Mouse (Mus musculus) gonadal fat pad, adult 2 months (tissue): ENCODE data around the gene Gm10142. TPM values are rescaled to one million over a fixed set of nuclear protein-coding genes. Genes with fewer than 3 reads are reported as not detected.
"Not testable (repeated sequence)": the region's sequence is repeated elsewhere in the genome, so short reads cannot be mapped to it uniquely, and the experiment has no call there.

ENCODE experiments used
- DNase-seq: peaks from one replicate; pipeline ENCODE4 v3.0.0-alpha.2; 2012; ENCODE audit warnings: low read depth
- polyA plus RNA-seq: library from polyadenylated mRNA; depleted of rRNA; stranded (reverse); fragments of >200 nt; gene quantifications from 2 replicates; pipeline ENCODE4 v1.2.3, GENCODE M21; 2012; rRNA removed

The Gm10142 gene
- not detected in 2 replicates for polyA plus RNA-seq

- no peak for DNase-seq
Observed at GRCm38 (mm10) chr10:77715507-77715906, at the start of gene Gm10142. Gene Gm10142, plus strand, starts transcription at chr10:77715807.

GRCm38 (mm10) chr10:77666342-77666741 is 49.3 kb upstream of the Gm10142 start:
- DNase-seq = peak; percentile 65

- DNase-seq = no peak
Observed at GRCm38 (mm10) chr10:77667402-77667801, 48.2 kb upstream of the Gm10142 start.

GRCm38 (mm10) chr10:77670710-77671109 is 44.9 kb upstream of the Gm10142 start:
- no peak for DNase-seq

GRCm38 (mm10) chr10:77671519-77671918 is 44.1 kb upstream of the Gm10142 start:
- no peak for DNase-seq

- DNase-seq = no peak
Observed at GRCm38 (mm10) chr10:77673765-77674164, 41.8 kb upstream of the Gm10142 start.

- no peak for DNase-seq
Observed at GRCm38 (mm10) chr10:77677562-77677961, 38.0 kb upstream of the Gm10142 start.

GRCm38 (mm10) chr10:77682994-77683393 is 32.6 kb upstream of the Gm10142 start:
- DNase-seq = no peak

- DNase-seq = no peak
Observed at GRCm38 (mm10) chr10:77684181-77684580, 31.4 kb upstream of the Gm10142 start.

GRCm38 (mm10) chr10:77685895-77686664 is 29.5 kb upstream of the Gm10142 start, which contains the start of gene Tspear:
Gene Tspear, plus strand, starts transcription at chr10:77686569.
- DNase-seq = peak; percentile 45

- peak; percentile 49 for DNase-seq
Observed at GRCm38 (mm10) chr10:77687021-77687420, 28.6 kb upstream of the Gm10142 start.

GRCm38 (mm10) chr10:77690356-77690807 is 25.2 kb upstream of the Gm10142 start, which contains the start of gene Gm19402:
Gene Gm19402, minus strand, starts transcription at chr10:77690757.
- not testable (repeated sequence) for DNase-seq

- no peak for DNase-seq
Observed at GRCm38 (mm10) chr10:77697133-77697532, 18.5 kb upstream of the Gm10142 start, which contains the start of gene Gm9508. Gene Gm9508, minus strand, starts transcription at chr10:77697233.

GRCm38 (mm10) chr10:77706326-77706725 is 9.3 kb upstream of the Gm10142 start, which contains the start of gene Gm10272:
Gene Gm10272, plus strand, starts transcription at chr10:77706626.
- DNase-seq = no peak

GRCm38 (mm10) chr10:77709831-77710230 is 5.8 kb upstream of the Gm10142 start:
- no peak for DNase-seq

GRCm38 (mm10) chr10:77711157-77711556 is 4.5 kb upstream of the Gm10142 start, which contains the start of gene Gm10024:
Gene Gm10024, plus strand, starts transcription at chr10:77711457.
- DNase-seq = not testable (repeated sequence)

- DNase-seq = no peak
Observed at GRCm38 (mm10) chr10:77713734-77714133, 1.9 kb upstream of the Gm10142 start.

GRCm38 (mm10) chr10:77720299-77720698 is 4.7 kb downstream of the Gm10142 start, which contains the start of gene Krtap12-1:
Gene Krtap12-1, plus strand, starts transcription at chr10:77720599.
- not testable (repeated sequence) for DNase-seq

GRCm38 (mm10) chr10:77724855-77725254 is 9.2 kb downstream of the Gm10142 start:
- no peak for DNase-seq

- DNase-seq = no peak
Observed at GRCm38 (mm10) chr10:77726186-77726585, 10.6 kb downstream of the Gm10142 start, which contains the start of gene Gm10100. Gene Gm10100, plus strand, starts transcription at chr10:77726486.

GRCm38 (mm10) chr10:77728280-77728679 is 12.7 kb downstream of the Gm10142 start:
- no peak for DNase-seq

GRCm38 (mm10) chr10:77729241-77729640 is 13.6 kb downstream of the Gm10142 start:
- no peak for DNase-seq

GRCm38 (mm10) chr10:77735928-77736327 is 20.3 kb downstream of the Gm10142 start:
- no peak for DNase-seq
